Mouse (Mus musculus) ZHBTc4 (cell line): ENCODE measurements around the gene Marcks.

ENCODE experiments used
- DNase-seq: peaks from one replicate; pipeline ENCODE4 v3.0.0-alpha.2; 2011; ENCODE audit warnings: low read depth, low spot score

Gene Marcks

DNA sequence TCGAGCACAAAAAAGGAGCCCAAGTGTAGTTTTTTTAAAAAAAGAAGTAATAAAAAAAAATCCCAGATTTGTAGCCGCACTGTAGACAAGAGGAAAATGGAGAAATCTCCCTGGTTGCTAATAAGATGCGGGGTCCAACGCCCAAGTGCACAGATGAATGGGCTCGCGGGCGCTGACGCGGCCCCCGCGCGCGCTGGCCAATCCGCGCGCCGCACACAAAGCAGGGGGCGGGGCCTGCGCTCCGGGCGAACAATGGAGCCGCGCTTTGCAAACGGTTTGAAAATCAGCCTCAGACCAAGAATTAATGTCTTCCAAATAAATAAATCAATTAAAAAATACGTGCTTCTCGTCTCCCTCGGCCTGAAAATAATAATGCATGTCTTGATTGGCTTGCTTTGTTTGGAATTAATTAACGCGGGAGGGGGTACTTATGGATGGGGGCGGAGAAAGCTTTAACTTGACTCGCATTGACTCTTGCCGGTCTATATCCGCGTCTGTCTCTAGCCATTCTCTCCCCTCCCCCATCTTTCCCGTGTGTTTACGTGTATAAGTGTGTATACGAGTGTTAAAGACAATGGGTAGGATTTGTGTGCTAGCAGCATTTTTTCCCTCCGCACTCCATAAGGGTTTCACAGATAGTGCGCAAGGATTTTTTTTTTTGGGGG is at the start of gene Marcks:
Gene Marcks, minus strand, starts transcription at position 143 of the 665 bp plus-strand sequence.
- peak; percentile 92 for DNase-seq

GRCm38 (mm10) chr10:37177071-37177470 is 38.4 kb upstream of the Marcks start:
- DNase-seq, result no peak

DNA sequence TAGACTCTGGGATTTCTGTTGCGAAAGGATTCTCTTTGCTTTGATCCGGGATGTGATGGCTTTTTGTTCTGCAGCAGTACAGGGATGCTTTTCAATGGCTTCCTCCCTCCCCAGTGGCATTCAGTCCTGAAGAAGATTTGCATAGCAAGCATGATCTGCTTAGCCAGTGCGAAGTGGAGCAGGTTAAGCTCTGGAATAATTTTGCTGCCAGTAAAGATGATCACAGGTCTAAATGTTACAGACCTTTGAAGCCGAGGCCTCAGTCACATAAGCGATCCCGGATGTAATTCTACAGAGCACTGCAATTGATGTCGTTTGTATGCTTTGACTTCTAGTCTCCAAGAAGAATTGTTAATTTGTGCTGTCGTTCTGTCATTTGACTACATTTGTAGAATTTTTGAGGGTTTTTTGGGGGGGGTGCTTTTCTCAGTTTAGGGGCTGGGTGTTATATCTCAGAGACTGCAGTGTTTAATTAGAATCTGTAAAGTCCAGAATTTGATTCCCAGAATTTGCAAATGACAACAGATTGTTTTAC is 33.8 kb upstream of the Marcks start:
- DNase-seq, result no peak

GRCm38 (mm10) chr10:37171711-37172415 is 33.1 kb upstream of the Marcks start:
- DNase-seq, result no peak

DNA sequence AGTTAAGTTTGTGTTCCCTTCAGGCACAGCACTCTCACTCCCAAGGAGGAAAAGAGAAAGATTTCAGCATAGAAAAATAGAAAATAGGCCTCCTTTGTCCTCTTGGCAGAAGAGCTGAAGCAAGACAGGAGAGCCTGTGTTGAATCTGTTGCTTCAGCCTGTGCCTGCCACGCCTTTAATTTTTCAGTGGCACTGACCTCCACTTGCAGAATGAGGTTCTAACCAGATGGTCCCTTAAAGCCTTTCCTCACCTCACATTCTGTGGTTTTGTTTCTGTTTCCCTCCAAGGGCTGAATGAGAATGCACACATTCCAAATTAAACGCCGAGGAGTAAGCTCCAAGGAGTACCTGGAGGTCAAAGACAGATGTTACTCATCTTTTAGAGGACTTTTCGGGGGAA is 32.2 kb upstream of the Marcks start:
- peak; percentile 30 for DNase-seq

DNA sequence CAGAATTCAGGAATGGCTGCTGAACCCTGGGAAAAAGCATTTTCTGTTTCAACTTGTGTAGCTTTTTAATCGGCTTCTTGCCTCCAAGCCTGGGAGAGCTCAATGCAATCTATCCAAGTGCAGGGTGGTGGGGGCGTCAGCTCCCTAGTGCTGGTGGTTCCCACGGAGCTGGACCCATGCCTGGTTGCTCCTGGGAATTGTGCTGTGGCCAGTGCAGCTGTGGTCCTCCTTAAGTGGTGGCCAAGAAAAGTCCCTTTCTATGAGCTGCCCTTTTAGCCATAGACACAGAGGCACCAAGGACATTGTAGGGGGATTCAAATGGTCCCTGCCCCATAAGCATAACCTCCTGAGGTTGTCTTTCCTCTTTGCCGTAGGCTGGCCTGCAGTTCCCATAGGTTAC is 31.7 kb upstream of the Marcks start:
- no peak for DNase-seq

DNA sequence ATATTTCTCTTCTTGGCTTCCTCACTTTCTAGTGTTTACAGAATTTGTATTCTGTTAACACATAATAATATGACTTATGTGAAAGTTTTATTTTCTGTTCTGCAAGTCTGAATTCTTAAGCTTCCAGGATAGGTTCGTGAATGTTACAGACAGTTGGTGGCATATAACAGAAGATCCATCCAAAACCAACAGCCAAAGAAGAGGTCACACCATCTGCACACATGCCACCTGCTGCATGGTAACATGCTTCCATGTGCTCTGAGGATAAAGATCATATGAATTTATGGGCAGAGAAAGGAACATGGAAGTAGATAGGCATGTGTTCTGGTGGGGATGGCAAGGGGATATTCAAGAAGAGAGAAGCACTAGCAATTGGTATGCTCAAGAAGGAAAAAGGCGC is 28.8 kb upstream of the Marcks start:
- no peak for DNase-seq

- DNase-seq, result no peak
Measured at GRCm38 (mm10) chr10:37159731-37160130, 21.0 kb upstream of the Marcks start.

- no peak for DNase-seq
Measured at GRCm38 (mm10) chr10:37157156-37157555, 18.4 kb upstream of the Marcks start.

GRCm38 (mm10) chr10:37155131-37155530 is 16.4 kb upstream of the Marcks start:
- no peak for DNase-seq

GRCm38 (mm10) chr10:37151539-37152271 is 13.0 kb upstream of the Marcks start:
- DNase-seq, result no peak

- DNase-seq, result no peak
Measured at GRCm38 (mm10) chr10:37148016-37148415, 9.3 kb upstream of the Marcks start.

DNA sequence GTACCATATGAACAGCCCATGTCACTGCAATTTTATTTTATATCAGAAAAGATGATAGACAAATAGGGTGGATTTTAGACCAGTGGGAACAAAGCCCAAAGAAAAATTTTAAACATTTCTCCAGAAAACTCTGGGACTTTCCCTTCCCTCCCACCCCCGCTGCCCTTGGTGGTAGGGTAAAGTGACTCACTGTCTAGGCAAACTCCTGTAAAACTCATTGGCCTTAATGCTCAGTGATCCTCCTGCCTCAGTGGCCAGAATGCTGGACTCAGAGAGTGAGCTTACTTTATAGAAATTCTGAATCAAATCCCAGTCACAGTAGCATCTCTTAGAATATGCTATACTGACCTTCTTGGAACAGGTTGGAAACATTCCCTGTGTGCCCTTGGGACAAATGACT is 6.7 kb upstream of the Marcks start:
- DNase-seq, result no peak

- no peak for DNase-seq
Measured at GRCm38 (mm10) chr10:37141621-37142020, 2.9 kb upstream of the Marcks start.

DNA sequence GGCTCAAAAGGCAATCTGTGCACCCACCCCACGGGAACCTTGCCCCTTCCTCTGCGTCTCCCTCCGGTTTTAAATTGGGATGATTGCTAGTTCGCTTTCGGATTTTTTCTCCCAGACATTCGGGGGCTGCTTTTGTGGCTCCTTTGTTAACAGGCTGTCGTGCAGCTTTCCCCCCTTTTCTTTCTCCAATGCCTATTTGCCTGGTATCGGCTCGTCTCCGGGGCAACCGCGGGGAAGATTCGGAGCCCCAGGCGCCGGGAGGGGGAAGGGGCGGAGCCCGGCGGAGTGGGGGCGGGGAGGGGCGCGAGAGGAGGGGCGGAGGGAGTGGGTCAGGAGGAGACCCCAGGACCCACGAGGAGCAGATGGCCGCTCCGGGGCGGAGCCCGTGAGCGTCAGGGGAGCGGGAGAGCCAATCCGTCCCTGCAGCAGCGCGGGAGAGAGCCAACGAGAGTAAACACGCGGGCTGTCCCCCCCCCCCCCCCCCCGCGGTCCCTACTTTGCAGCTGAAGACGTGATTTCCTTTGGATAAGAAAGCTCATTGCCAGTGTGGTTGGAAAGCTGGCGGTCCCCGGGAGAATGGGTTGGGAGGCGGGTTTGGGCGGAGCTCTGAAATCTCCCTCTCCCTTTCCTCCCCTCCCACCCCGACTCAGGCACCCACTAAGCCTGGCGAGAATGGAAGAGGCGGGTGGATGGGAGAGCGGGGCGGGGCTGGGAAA is 2.2 kb upstream of the Marcks start:
- DNase-seq, result peak; percentile 95

- no peak for DNase-seq
Measured at GRCm38 (mm10) chr10:37140166-37140735, 1.5 kb upstream of the Marcks start.

DNA sequence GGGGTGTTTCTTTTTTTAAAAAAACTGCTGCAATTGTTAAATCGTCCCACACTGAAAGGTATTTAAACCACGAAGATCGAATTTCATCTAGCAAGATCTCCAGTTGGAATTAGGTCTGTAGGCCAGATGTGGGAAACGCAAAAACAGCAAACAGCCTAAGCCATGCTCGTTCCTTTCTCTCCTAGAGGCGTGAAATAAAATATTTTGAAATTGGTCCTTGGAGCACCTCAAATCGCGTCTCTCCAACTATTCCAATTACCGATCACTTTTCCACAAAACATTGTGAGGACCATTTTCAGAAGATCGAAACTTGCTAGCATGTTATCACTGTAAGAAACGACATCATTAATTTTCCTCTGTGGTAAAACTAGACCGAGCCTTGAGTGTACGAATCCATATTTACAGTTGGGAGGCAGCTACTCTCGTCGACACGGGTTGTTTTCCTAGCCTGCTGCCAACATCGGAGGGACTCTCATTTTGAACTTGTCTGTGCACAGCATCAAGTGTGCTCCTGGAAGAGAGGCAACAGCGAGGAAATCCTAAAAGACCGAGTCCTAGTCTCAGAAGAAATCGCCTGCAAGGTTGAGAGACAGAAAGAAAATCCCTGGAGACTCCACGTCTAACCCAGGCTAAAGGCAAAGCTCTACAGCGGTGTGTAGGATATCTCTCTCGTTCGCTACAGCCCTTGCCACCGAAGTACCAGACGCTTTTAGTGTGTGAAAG is 884 bp upstream of the Marcks start:
- peak; percentile 14 for DNase-seq

GRCm38 (mm10) chr10:37138311-37138731 is 399 bp downstream of the Marcks start:
- DNase-seq, result peak; percentile 53

GRCm38 (mm10) chr10:37137531-37138310 is 999 bp downstream of the Marcks start:
- DNase-seq, result peak; percentile 77

DNA sequence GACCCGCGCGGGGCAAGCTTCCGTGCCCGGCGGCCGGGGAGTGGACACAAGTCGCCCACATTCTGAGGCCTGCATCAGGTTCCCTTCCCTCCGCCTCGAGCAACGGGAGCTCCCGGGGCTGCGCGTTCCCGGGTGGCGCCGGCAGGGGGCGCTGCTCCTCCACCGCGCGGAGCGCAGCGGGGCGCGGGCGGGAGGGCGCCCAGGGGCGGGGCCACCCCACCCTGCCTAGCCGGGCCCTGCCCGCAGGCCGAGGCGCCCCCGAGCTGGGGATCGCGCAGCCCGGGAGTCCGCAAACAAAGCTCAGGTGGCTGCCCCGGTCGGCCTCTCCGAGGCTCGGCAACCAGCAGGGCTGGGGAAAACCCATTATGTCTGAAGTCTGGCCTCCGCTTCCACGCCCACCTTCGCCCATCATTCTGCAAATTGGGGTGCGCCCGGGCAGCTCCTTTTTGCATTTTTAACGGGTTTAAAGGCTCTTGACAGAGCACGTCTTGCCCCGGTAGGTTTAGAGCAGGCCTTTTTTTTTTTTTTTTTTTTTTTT is 1.7 kb downstream of the Marcks start:
- DNase-seq, result peak; percentile 89
